Comparison of ENCODE assay signal across 8 mouse cellular contexts in the genomic region with DNA sequence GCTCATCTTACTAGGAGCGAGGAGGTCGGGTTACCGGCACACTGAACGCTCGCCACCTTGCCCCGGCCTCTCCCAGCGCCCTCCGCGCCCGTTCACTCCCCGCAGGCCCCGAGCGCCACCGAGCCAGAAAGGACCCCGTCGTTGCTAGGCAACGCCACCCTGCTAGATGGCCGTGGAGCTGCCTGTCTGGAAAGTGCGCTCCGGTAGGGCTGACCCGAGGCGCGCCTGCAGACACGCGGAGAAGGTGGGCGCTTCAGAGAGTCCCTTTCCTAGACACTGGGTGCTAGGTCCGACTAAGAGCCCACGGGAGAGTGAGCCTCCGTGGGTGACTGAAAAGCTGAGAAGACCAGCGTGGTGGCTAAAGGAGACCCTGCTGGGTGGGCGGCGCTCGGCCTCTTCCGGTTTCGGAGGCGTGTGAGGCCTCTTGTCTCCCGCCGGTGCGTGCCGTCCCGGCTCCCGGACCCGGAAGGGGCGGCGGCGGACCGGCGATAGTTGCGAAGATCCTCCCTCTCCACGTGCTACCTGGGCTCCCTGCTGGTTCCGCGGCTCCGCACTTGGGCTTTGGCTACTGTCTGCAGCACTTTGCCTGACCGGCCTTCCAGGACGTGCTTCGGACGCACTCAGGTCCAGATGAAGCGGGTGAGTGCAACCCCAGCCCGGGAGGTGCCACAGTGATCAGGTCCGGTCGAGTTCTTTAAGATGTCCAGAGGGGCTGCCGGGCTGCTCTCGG. TPM values are rescaled to one million over a fixed set of nuclear protein-coding genes. Genes with fewer than 3 reads are reported as not detected.
DNase-seq lines count a peak whose midpoint lies in the region; ATAC-seq lines count a peak whose summit lies in the region.

A gene (minus strand): TSS at position 139 of the 730 bp plus-strand sequence.
A gene (plus strand): TSS at position 185 of the 730 bp plus-strand sequence.

- intact Hi-C loops in gastrocnemius, postnatal 14 days (cut with DNase I; ENCODE audit: low total_unique reads): no loop called here
- intact Hi-C loops in left cerebral cortex, postnatal 10 days (cut with DNase I): no loop called here

- peak; percentile 95 to 99 for DNase-seq in adrenal gland, adult (ENCODE audit: inconsistent age in 2 of 2, low spot score in 1 of 2)
- DNase-seq in embryo, embryonic 10.5 days (ENCODE audit: low spot score): peak; percentile 96
- DNase-seq in gastrocnemius, postnatal 14 days: peak; percentile 95
- DNase-seq in left cerebral cortex, postnatal 10 days (ENCODE audit: extremely low spot score in 1 of 2, low spot score in 2 of 2): peak; percentile 91 to 96
- DNase-seq in right cerebral cortex, postnatal 25 days: peak; percentile 94
- DNase-seq in urinary bladder, postnatal 4 days (ENCODE audit: low spot score in 2 of 2): peak; percentile 91 to 94

- ATAC-seq in inflammation-experienced regulatory T-cells, adult 6 months: peak; percentile 91
- ATAC-seq in megakaryocyte-erythroid progenitor cell, adult 5-6 weeks (replicated peaks; ENCODE audit: low FRiP score, low TSS enrichment, poor library complexity, severe bottlenecking): peak; percentile 88

RNA-seq across cellular contexts. Expression of the first gene that starts in this region (rescaled TPM):
- 10 to 100 TPM; 12.9 to 13.7 TPM for total RNA-seq in gastrocnemius, postnatal 14 days (2021)
- polyA plus RNA-seq in inflammation-experienced regulatory T-cells, adult 6 months (2017; shearing (Covaris generic)): 1 to 10 TPM; 1.5 to 3.1 (median 1.9) TPM
- 10 to 100 TPM; 35.7 to 39.4 TPM for total RNA-seq in left cerebral cortex, postnatal 10 days (2021)
- 17.8 and 21.7 TPM in 2 replicates for total RNA-seq in megakaryocyte-erythroid progenitor cell, adult 5-6 weeks (2014; fragmentation: Nextera tagmentation)
- total RNA-seq in megakaryocyte-erythroid progenitor cell, adult 5-6 weeks (2017): 24.7 TPM in 2 replicates

RNA-seq across cellular contexts. Expression of the second gene that starts in this region (rescaled TPM):
- total RNA-seq in gastrocnemius, postnatal 14 days (2021): 1 to 10 TPM; 2.7 to 4.5 TPM
- polyA plus RNA-seq in inflammation-experienced regulatory T-cells, adult 6 months (2017; shearing (Covaris generic)): 10 to 100 TPM; 11.2 to 17.9 (median 11.8) TPM
- total RNA-seq in left cerebral cortex, postnatal 10 days (2021): 1 to 10 TPM; 6.0 to 8.0 TPM
- total RNA-seq in megakaryocyte-erythroid progenitor cell, adult 5-6 weeks (2014; fragmentation: Nextera tagmentation): 10.6 and 12.5 TPM in 2 replicates
- total RNA-seq in megakaryocyte-erythroid progenitor cell, adult 5-6 weeks (2017): 10.0 and 12.7 TPM in 2 replicates

Comparison
In these comparisons a context has a peak if more than half of its experiments do, and no peak if none do; other contexts are left out.
1. Peak in every context shown above with its lines: DNase-seq and ATAC-seq.